Mouse (Mus musculus) heart, adult 2 months (tissue): ENCODE data around the gene Krtap5-2. TPM values are rescaled to one million over a fixed set of nuclear protein-coding genes. Genes with fewer than 3 reads are reported as not detected.
"Not testable (repeated sequence)": the region's sequence is repeated elsewhere in the genome, so short reads cannot be mapped to it uniquely, and the experiment has no call there.

ENCODE experiments used
- DNase-seq, 2 experiments: peaks; one replicate each; pipeline ENCODE4 v3.0.0; 2021
- H3K27ac ChIP-seq: fragments of 200-600 bp; 2 replicates; pipeline ENCODE4 v1.8.1; 2022
- H3K27me3 ChIP-seq: fragments of 200-500 bp; 2 replicates; pipeline ENCODE4 v1.6.1; 2012; ENCODE audit warnings: mild to moderate bottlenecking, low read length, inconsistent platforms, mixed read lengths; ENCODE audit not compliant: control insufficient read depth, insufficient read depth
- H3K36me3 ChIP-seq: fragments of 200-500 bp; 2 replicates; pipeline ENCODE4 v1.6.1; 2012; ENCODE audit warnings: low read length, inconsistent platforms; ENCODE audit not compliant: control insufficient read depth, insufficient read depth
- H3K4me1 ChIP-seq: fragments of 200-500 bp; 2 replicates; pipeline ENCODE4 v1.6.1; 2011; ENCODE audit warnings: low read length; ENCODE audit not compliant: control insufficient read depth, insufficient read depth
- H3K4me3 ChIP-seq: fragments of 200-600 bp; 2 replicates; pipeline ENCODE4 v1.8.1; 2022
- H3K79me2 ChIP-seq: fragments of 200-500 bp; replicated peaks from 2 replicates; pipeline ENCODE4 v1.6.1; 2012; ENCODE audit warnings: mild to moderate bottlenecking, inconsistent platforms, low read length, moderate library complexity, mixed read lengths; ENCODE audit not compliant: control insufficient read depth, insufficient read depth
- H3K9ac ChIP-seq: fragments of 200-500 bp; 2 replicates; pipeline ENCODE4 v1.6.1; 2012; ENCODE audit warnings: low read depth, mild to moderate bottlenecking, control low read depth, inconsistent platforms, low read length, mixed read lengths
- CTCF ChIP-seq: fragments of 200-600 bp; IDR thresholded peaks from 2 replicates; pipeline ENCODE4 v1.8.1; 2022; ENCODE audit warnings: antibody characterized with exemption, mild to moderate bottlenecking, moderate library complexity
- EP300 ChIP-seq: fragments of 200-500 bp; IDR thresholded peaks from 2 replicates; pipeline ENCODE4 v1.6.1; 2011; ENCODE audit warnings: low read depth, low read length, control low read depth; ENCODE audit not compliant: insufficient read depth
- POLR2A ChIP-seq: fragments of 200-500 bp; IDR thresholded peaks from 2 replicates; pipeline ENCODE4 v1.6.1; 2011; ENCODE audit warnings: mild to moderate bottlenecking, low read depth, low read length, control low read depth; ENCODE audit not compliant: insufficient read depth
- WGBS: fragments of 180-500 bp; shearing (Covaris S2); methylation state at CpG from one replicate; pipeline ENCODE4 v1.1.7; 2018; 5-methylcytosine and 5-hydroxymethylcytosine counted together
- intact Hi-C: fragments of 180-260 bp; cut with DNase I; formaldehyde crosslinking; loops from one replicate; pipeline ENCODE4 v1.15.1; 2025
- polyA plus RNA-seq: library from polyadenylated mRNA; depleted of rRNA; stranded (reverse); fragments of >200 nt; gene quantifications from 2 replicates; pipeline ENCODE4 v1.2.3, GENCODE M21; 2012
- total RNA-seq, 2 experiments: library from RNA; stranded (reverse); gene quantifications; 2 replicates each; pipeline ENCODE4 v1.2.3; 2021

Krtap5-2 gene
- total and polyA plus RNA-seq, 3 experiments: not detected

- WGBS: 57% methylated on average over 2 of the region's 2 CpGs
- intact Hi-C loops: no loop called here
Measured at GRCm38 (mm10) chr7:142198748-142199147, 22.9 kb upstream of the Krtap5-2 start.

GRCm38 (mm10) chr7:142190289-142190688 lies 14.5 kb upstream of the Krtap5-2 start, which contains the start of gene Gm10153:
Gene Gm10153, minus strand, starts transcription at chr7:142190389.
- no peaks in the 10 kb centered on the region for H3K4me1 ChIP-seq
- TF ChIP-seq CTCF: no peak
- no peak for TF ChIP-seq POLR2A
- TF ChIP-seq EP300: no peak
- intact Hi-C loops: no loop called here
- no peaks in the 10 kb centered on the region for H3K79me2 ChIP-seq
- WGBS: 26% methylated on average over 2 of the region's 2 CpGs
- H3K27ac ChIP-seq: no peak within 1 kb of the TSS
- H3K36me3 ChIP-seq: no peaks in the 10 kb centered on the region
- no peak within 1 kb of the TSS for H3K9ac ChIP-seq
- H3K27me3 ChIP-seq: no peaks in the 10 kb centered on the region
- no peak for DNase-seq
- no peak within 1 kb of the TSS for H3K4me3 ChIP-seq

More at GRCm38 (mm10) chr7:142198748-142199147, 22.9 kb upstream of the Krtap5-2 start:
- no peak for DNase-seq
- Histone ChIP-seq H3K27ac (no peak overlapping the region), H3K27me3 (no peaks in the 10 kb centered on the region), H3K36me3 (no peaks in the 10 kb centered on the region), H3K9ac (no peak overlapping the region), H3K4me1 (no peaks in the 10 kb centered on the region), H3K79me2 (no peaks in the 10 kb centered on the region), H3K4me3 (no peak overlapping the region)
- TF ChIP-seq POLR2A: no peak
- no peak for TF ChIP-seq CTCF
- TF ChIP-seq EP300: no peak

- no peak overlapping the region for H3K9ac ChIP-seq
- intact Hi-C loops: no loop called here
- TF ChIP-seq EP300: no peak
- no peak for TF ChIP-seq CTCF
- no peak for TF ChIP-seq POLR2A
- H3K36me3 ChIP-seq: no peaks in the 10 kb centered on the region
- no peak overlapping the region for H3K27ac ChIP-seq
- no peaks in the 10 kb centered on the region for H3K79me2 ChIP-seq
- WGBS: 62% methylated on average over 2 of the region's 2 CpGs
- no peaks in the 10 kb centered on the region for H3K27me3 ChIP-seq
- H3K4me3 ChIP-seq: no peak overlapping the region
- no peak for DNase-seq
- no peaks in the 10 kb centered on the region for H3K4me1 ChIP-seq
Measured at GRCm38 (mm10) chr7:142188156-142188555, 12.4 kb upstream of the Krtap5-2 start.

- intact Hi-C loops: no loop called here
- DNase-seq: no peak
- no peak for TF ChIP-seq EP300
- TF ChIP-seq CTCF: no peak
- no peak for TF ChIP-seq POLR2A
- Histone ChIP-seq H3K27ac (no peak overlapping the region), H3K79me2 (no peaks in the 10 kb centered on the region), H3K27me3 (no peaks in the 10 kb centered on the region), H3K4me1 (no peaks in the 10 kb centered on the region), H3K4me3 (no peak overlapping the region), H3K36me3 (no peaks in the 10 kb centered on the region), H3K9ac (no peak overlapping the region)
- WGBS: 21% methylated on average over 1 of the region's 1 CpGs
Measured at GRCm38 (mm10) chr7:142181021-142181420, 5.2 kb upstream of the Krtap5-2 start.

- no peaks in the 10 kb centered on the region for H3K79me2 ChIP-seq
- intact Hi-C loops: no loop called here
- no peaks in the 10 kb centered on the region for H3K27me3 ChIP-seq
- H3K4me1 ChIP-seq: no peaks in the 10 kb centered on the region
- H3K4me3 ChIP-seq: no peak overlapping the region
- no peaks in the 10 kb centered on the region for H3K36me3 ChIP-seq
- 67% methylated on average over 1 of the region's 1 CpGs for WGBS
- H3K9ac ChIP-seq: no peak overlapping the region
- DNase-seq: no peak
- no peak overlapping the region for H3K27ac ChIP-seq
- no peak for TF ChIP-seq EP300
- no peak for TF ChIP-seq CTCF
- TF ChIP-seq POLR2A: no peak
Measured at GRCm38 (mm10) chr7:142178685-142179084, 2.9 kb upstream of the Krtap5-2 start.

GRCm38 (mm10) chr7:142169836-142170235 lies 6.0 kb downstream of the Krtap5-2 start:
- WGBS: 43% methylated on average over 3 of the region's 3 CpGs
- intact Hi-C loops: no loop called here
- Histone ChIP-seq H3K27ac (no peak overlapping the region), H3K27me3 (no peaks in the 10 kb centered on the region), H3K4me1 (no peaks in the 10 kb centered on the region), H3K4me3 (no peak overlapping the region), H3K36me3 (no peaks in the 10 kb centered on the region), H3K79me2 (no peaks in the 10 kb centered on the region), H3K9ac (no peak overlapping the region)
- DNase-seq: no peak
- TF ChIP-seq POLR2A (no peak), CTCF (peak; percentile 71)

- not testable (repeated sequence) for DNase-seq, H3K4me3 ChIP-seq
Measured at GRCm38 (mm10) chr7:142165639-142166038, 10.2 kb downstream of the Krtap5-2 start, which contains the start of gene Gm4553. Gene Gm4553, minus strand, starts transcription at chr7:142165739.

More at GRCm38 (mm10) chr7:142165639-142166038, 10.2 kb downstream of the Krtap5-2 start, which contains the start of gene Gm4553:
- H3K27ac ChIP-seq, H3K79me2 ChIP-seq, intact Hi-C loops, H3K4me1 ChIP-seq, H3K36me3 ChIP-seq, H3K27me3 ChIP-seq, H3K9ac ChIP-seq: not testable (repeated sequence)
